Mouse (Mus musculus) G1E (cell line): Measurements from ENCODE around the gene Ypel5.

Experiments used
- CTCF ChIP-seq: IDR thresholded peaks from 2 replicates; pipeline ENCODE4 v1.5.1; 2012; ENCODE audit warnings: low read depth, low read length, inconsistent platforms, mixed read lengths
- GATA1 ChIP-seq: IDR thresholded peaks from 2 replicates; pipeline ENCODE4 v1.6.1; 2012; ENCODE audit warnings: borderline replicate concordance, low read length, inconsistent platforms, mixed read lengths
- GATA2 ChIP-seq: IDR thresholded peaks from 2 replicates; pipeline ENCODE4 v1.6.1; 2012; ENCODE audit warnings: low read depth, low read length, inconsistent platforms, borderline replicate concordance
- POLR2AphosphoS5 ChIP-seq: IDR thresholded peaks from 2 replicates; pipeline ENCODE4 v1.6.1; 2012; ENCODE audit warnings: low read depth, low read length, inconsistent platforms; ENCODE audit not compliant: insufficient replicate concordance
- TAL1 ChIP-seq: conservative IDR thresholded peaks from 2 replicates; pipeline ENCODE4 v1.6.1; 2012; ENCODE audit warnings: low read depth, low read length, inconsistent platforms, mixed read lengths

DNA sequence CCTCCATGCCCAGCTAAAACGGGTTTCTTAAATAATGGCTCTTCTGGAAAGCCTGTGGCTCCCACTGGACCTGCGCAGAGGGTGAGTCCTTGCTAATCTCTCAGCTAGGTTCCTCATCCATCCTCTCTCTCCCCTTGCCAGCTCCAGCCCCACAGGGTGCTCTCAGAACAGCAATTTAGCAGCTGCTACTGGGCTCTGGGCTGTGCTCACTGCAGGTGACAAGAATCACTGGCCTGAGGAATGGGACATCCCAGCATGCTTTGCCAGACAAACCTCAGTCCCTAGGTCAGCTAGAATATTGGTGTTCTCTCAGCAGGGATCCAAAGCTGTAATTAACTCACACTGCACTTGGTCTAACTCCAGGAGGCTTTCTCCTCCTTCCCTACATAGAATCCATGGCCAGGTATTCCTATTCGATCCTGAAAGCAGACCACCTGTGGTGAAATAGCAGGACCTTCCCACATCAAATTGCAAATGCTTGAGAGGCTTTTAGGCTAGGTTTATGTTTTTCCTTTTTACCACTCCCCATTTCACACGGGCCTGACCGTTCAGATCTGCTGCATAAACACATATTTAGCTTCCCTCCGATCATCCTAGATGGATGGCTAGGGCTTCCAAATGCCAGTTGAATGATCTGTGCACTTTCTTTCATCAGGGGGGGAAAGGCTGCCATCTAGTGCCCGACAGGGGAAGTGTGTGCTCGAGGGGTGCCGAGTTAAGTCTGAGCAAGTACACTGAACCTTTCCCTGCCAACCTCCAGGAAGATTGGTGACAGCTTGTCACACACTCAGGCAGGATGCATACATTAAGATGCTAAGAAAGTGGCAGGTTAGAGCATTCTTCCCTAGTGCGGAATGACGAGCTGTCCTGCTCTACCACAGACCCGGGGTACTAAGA, 22.6 kb upstream of the Ypel5 start:
- TF ChIP-seq CTCF (peak; percentile 78), POLR2AphosphoS5 (no peak), GATA1 (no peak), TAL1 (no peak), GATA2 (no peak)
